Mouse (Mus musculus): Measurements from ENCODE around the gene Pank1. TPM values are rescaled to one million over a fixed set of nuclear protein-coding genes. Genes with fewer than 3 reads are reported as not detected.

The Pank1 gene
- polyA plus RNA-seq, 1 experiment, result 6.2 TPM

GRCm38 (mm10) chr19:34770764-34771163 lies 108.5 kb downstream of the Pank1 start:
- no peak for TF ChIP-seq CTCF (IDR thresholded peaks at IDR 0.05; ENCODE audit: borderline replicate concordance, insufficient read depth, low read length)
- TF ChIP-seq POLR2A (IDR thresholded peaks at IDR 0.05; ENCODE audit: low read depth, low read length), result no peak
- Histone ChIP-seq H3K4me3 (ENCODE audit: insufficient read depth, low read length) (no peak overlapping the region), H3K27ac (ENCODE audit: insufficient read depth, low read length) (no peak overlapping the region), H3K4me1 (ENCODE audit: control insufficient read depth, insufficient read depth, low read length) (no peaks in the 10 kb centered on the region)

- TF ChIP-seq CTCF (IDR thresholded peaks at IDR 0.05; ENCODE audit: borderline replicate concordance, insufficient read depth, low read length) (no peak), POLR2A (IDR thresholded peaks at IDR 0.05; ENCODE audit: low read depth, low read length) (no peak)
- Histone ChIP-seq H3K4me1 (ENCODE audit: control insufficient read depth, insufficient read depth, low read length) (no peaks in the 10 kb centered on the region), H3K4me3 (ENCODE audit: insufficient read depth, low read length) (no peak overlapping the region), H3K27ac (ENCODE audit: insufficient read depth, low read length) (no peak overlapping the region)
Observed at GRCm38 (mm10) chr19:34758754-34759153, 120.5 kb downstream of the Pank1 start.

Other genes with a start within 250 kb of the Pank1 start
- gene Ifit1bl2, start 238.7 kb downstream of the Pank1 start, polyA plus RNA-seq (2011; ENCODE audit: insufficient read length, low read depth, missing spikeins), result 0.27 and 0.51 TPM in 2 replicates
- 13.3 and 15.6 TPM in 2 replicates for gene Ifit1, start 238.6 kb downstream of the Pank1 start, polyA plus RNA-seq (2011; ENCODE audit: insufficient read length, low read depth, missing spikeins)
- 3.8 and 3.9 TPM in 2 replicates for gene Slc16a12, start 132.2 kb downstream of the Pank1 start, polyA plus RNA-seq (2011; ENCODE audit: insufficient read length, low read depth, missing spikeins)
- gene Kif20b, start 42.9 kb upstream of the Pank1 start, polyA plus RNA-seq (2011; ENCODE audit: insufficient read length, low read depth, missing spikeins), result 34.5 and 40.6 TPM in 2 replicates

Data from embryonic fibroblast, embryonic 13.5 days (primary cell).